Mouse (Mus musculus): ENCODE results near the gene Gm45062.

- TF ChIP-seq POLR2A (IDR thresholded peaks at IDR 0.05; ENCODE audit: low read depth, low read length) (no peak), CTCF (IDR thresholded peaks at IDR 0.05; ENCODE audit: borderline replicate concordance, insufficient read depth, low read length) (no peak)
Observed at GRCm38 (mm10) chr6:8497234-8497867, 238.1 kb downstream of the Gm45062 start.

All from embryonic fibroblast, embryonic 13.5 days (primary cell).